Mouse (Mus musculus) kidney, adult 18-20 months (tissue): ENCODE results near the gene Tmem18.
A peak's percentile ranks its signal among the peaks of the same experiment; 100 is the strongest.

Experiments
- DNase-seq: peaks from one replicate; pipeline ENCODE4 v3.0.0; 2021

The Tmem18 gene

DNA sequence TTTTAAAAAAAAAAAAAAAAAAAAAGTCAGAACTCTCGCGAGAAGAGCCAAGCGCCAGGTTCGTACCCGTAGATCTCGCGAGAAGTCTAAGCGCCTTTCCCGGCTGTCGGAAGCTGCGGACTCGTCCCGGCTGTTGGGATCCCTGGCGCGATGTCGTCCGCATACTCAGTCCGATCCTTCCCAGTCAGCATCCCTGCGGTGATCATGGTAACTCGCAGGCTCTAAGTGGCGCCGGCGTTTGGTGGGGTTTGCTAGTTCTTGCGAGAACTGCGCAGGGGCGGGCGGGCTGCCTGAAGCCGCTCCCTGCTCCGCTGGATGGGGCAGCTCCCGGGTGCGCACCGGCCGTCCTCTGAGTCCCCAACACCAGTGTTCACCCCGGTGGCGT is at the start of gene Tmem18:
TSS of gene Tmem18 (plus strand) at position 71 of the 385 bp plus-strand sequence.
- peak; percentile 88 for DNase-seq

DNA sequence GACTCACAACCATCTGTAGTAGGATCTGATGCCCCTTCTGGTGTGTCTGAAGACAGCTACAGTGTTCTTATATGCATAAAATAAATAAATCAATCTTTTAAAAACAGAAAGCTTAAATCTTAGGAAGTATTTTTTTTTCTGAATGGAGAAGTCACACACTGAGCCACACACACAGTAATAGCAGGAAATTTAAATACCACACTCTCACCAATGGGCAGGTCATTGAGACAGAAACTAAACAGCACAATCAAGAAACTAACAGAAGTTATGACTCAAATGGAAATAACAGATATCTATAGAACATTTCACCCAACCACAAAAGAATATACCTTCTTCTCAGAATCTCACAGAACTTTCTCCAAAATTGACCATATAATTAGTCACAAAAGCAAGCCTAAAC is 26.9 kb upstream of the Tmem18 start:
- no peak for DNase-seq

DNA sequence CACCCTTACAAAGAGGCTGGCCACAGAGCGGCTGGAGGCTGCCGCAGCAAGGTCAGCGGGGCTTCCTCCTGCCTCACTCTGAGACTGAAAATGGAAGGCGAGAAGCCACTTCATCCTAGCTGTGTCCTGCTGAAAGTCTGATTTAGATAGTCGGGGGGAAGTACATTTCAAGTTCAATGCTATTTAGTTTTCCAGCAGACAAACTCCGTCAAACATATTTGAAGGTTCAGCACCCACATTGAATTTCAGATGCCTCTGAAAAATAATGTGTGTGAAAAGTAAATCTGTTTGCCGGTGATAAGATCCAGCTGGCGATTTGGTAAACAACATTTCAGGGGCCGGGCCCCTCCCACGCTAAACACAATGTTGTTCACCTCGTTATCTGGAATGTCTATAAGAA is 22.8 kb upstream of the Tmem18 start:
- DNase-seq = no peak

DNA sequence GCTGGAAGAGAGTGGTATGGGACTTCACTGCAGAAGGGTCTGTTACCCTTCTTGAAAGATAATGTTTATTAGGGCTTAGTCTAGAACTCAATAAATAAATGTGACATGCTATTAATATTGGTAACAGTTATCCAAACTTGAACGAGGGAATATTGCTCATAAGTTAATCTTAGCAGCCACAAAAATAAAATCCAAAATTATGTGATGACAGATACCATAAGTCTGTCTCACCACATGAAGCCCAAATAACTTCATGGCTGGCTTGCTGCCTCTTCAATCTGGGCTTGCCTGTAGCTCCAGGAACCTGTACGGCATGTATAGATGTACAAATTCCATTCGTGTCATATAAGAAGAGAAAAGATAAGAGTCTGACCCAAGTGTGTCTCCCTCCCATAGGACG is 12.2 kb upstream of the Tmem18 start:
- DNase-seq = no peak

DNA sequence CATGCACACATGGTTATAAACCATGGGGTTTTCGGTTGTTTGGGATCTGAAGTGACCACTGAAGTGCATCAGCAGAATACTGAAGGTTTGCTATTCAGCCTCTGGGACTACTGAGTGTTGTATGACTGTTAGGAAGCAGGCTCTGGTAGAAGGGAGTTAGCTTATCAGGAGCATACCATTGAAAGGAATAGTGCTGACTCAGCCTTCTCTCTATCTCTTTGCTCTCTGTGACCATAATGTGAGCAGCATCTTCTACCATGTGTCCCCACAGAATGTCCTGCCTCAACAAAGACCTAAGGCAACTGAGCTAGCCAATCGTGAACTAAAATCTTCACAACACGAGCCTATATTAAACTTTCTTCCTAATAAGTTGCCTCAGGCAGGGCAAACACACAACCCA is 8.3 kb upstream of the Tmem18 start:
- no peak for DNase-seq

DNA sequence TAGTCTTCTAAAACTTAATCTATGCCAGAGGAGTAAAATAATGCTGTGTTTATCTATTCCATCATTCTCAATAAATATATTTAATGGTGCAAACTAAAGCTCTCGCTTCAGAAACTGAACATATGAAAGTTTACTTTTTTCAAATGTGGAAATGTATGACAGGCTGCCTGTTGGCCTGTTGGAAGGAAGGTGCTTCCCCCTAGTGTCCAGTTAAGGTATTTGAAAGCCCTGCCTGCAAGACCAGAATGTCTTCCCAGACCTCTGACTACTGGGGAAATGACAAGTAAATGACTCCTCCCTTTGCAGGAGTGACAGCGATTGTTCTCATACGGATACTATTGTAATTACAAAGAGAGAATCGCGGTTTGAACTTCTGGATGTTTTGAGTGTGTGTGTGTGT is 6.2 kb upstream of the Tmem18 start:
- DNase-seq = peak; percentile 58

DNA sequence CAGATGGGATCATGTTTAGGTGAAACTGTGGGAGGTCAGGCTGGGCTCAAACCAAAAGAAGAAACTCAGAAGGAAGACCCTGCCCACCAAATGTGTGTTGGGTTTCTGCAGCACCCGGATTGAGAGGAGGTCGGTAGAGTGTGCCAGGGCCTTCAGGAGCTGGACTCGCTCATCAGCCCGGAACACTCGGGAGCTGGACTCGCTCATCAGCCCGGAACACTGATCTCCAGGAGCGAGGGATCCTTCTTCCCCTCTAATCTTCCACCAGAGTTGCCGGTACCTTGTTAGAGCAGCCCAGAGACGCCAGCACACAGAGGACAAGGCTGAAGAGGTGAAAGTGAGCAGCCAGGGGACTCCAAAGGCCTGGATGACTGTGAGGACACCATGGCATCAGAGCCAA is 2.9 kb upstream of the Tmem18 start:
- DNase-seq = peak; percentile 43

DNA sequence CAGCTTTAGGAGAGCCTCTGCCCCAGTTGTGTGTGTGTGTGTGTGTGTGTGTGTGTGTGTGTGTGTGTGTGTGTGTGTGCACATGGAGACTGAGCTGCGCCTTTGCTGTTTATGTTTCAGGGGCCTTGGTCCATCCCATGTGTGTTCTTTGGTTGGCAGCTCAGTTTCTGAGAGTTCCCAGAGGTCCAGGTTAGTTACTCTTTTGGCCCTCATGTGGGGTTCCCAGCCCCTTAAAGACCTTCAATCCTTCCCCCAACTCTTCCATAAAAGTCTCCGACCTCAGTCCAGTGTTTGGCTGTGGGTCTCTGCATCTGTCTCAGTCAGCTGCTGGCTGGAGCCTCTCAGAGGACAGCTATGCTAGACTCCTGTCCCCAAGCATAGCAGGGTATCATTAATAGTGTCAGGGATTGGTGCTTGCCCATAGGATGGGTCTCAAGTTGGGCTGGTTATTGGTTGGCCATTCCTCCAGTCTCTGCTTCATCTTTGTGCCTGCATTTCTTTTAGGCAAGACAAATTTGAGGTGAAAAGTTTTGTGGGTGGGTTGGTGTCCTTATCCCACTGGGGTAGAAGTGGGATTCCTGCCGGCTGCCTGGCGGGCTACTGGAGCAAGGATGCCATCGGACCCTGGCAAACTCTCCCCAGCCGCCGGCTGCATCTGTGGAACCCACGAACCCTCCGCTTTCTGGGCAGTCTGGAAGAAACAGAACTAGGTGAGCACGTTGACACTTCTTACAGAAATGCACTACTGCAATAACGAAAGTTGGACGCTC is 455 bp upstream of the Tmem18 start:
- no peak for DNase-seq

DNA sequence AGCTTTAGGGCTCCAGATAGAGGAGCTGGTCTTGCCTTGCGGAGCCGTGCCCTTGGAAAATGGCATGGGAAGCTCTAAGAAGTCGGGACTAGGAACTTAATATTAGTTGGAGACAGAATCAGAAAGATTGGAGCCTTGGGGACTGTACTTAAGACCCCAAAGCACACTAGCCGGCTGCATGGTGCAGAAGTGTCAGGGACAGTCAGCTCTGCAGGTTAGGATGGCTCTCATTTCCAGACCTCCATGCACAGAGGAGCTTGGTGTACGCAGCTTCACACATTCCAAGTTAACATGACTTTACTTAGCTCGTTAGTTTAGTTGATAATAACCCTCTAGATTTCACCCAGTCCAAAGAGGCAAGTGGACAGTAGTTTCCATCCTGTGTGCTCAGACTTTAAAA is 637 bp downstream of the Tmem18 start:
- no peak for DNase-seq

DNA sequence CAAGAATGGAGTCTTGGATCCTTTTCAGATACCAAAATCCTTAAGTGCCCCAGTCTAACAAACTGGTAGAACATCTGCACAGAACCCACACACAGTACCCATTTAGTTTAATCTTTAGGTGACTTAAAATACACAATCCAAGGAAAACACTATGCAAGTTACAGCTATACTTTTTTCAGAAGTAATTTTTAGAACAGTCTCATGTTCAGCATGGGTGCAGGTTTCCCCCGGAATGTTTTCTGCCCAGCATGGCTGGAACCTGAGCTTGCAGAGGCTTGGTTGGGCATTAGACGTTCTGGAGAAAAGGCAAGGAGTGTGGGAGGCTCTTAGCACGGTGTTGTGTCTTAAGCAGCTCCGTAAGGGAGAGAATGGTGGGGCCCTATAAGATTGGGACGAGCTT is 7.6 kb downstream of the Tmem18 start:
- no peak for DNase-seq

DNA sequence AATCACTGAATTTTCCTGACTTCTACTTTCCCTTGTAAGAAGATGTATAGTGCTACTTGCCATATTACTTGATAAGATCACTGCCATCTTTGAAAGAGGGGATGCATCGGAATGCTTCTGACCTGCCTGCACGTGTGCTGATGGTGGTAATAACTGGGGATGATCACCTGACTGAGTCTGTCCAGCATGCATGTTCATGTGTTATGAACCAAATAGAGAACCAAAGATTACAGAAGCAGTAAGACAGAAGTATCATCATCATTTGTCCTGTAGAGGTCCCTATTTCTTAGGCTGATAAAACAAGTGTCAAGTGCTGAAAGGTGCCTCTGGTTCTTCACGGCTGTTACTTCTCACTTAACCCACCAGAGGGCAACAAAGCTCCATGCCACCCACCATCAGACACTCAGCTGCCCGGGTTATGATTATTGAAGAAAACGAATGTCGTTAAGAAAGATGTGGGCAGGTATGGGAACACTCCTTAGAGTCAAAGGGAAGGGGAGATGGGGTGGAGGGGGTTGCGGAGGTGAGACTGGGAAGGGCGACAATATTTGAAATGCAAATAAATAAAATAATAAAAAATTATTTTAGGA is 12.7 kb downstream of the Tmem18 start:
- DNase-seq = peak; percentile 35

DNA sequence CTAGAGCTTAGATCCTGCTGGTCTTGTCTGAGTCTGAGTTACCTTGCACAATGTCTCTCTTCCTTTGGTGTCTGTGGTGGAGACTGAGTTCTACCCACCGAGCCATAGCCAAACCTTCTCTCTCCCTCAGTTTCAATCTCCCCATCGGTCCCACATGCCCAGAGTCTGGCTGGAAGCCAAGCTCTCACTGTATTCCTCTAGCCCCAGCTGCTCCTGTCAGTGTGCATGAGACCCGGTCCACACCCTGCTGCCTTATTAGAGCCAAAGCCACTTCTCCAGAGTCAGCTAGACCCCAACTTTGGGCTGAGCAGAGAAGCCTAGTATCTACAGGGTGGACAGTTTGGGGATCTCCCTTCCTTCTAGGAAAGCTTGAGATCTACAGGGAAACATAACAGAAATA is 14.7 kb downstream of the Tmem18 start:
- no peak for DNase-seq

DNA sequence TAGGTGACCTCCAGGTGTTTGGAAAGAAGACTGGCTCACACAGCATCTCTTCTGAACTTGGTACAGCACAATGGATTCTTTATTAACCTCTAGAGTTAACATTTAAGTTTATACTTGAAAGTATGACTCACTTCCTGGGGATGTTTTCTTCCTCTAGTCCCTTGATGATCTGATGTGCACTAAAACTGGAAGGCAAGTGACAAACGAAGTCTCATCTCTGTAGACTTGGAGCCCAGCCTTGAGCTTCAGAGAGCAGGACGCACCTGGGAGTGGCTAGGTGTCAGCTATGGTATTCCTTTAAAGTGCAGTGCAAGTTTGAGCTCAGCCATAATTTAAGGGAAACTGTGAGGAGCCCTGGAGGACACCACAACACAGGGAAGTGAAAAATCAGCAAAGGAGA is 15.2 kb downstream of the Tmem18 start:
- no peak for DNase-seq

DNA sequence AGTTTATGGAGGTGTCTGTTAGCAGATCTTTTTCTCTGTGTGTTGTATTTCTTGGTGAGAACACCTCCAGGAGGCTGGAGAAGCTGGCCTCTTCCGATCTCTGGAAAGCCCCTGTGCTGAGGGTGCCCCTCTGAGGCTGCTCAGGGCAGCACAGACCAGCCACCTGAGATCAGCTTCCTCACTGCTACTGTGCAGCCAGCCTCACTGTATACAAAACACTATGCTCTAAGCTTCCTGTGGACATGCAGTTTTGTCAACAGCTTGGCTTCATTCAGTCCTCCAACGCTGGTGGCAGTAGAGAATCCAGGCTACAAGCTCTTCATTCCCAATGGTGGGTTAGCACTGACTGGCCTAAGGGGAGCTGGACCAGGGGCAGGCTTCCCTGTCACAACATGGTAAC is 15.8 kb downstream of the Tmem18 start:
- DNase-seq = no peak

DNA sequence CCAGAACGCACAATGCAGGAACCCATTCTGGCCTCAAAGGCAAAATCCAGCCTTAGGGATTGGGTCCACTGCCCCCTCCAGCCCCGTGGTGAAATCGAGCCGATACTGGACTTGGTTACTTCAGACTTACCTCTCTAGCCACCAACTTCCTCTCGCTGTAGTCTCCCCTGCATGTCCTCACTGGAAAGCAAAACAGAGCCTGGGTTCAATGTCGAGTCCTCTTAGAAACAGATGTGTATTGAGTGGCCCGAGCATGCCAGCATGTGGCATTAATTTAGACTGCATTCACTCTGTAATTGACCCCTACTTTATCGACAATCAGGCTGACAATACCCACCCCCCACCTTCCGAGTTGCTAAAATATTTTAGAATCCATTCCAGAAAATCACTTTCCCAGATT is 19.8 kb downstream of the Tmem18 start:
- DNase-seq = no peak

DNA sequence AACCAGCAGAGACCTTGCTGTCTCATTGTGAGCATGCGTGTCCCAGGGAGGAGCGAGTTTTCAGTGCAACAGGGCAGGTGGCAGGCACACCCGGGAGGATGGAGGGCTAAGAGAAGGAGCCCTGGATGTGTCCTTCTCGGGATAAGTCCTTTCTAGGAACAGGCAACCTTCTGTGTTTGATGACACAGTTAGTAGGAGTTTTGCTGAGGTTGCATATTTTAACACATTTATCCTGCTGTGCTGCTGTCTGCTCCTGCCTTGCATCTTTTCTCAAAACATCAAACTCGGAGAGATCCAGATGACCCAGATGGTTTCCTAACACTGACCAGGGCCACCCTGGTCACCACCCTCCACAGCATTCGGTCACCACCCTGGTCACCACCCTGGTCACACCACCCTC is 20.6 kb downstream of the Tmem18 start:
- DNase-seq = no peak

DNA sequence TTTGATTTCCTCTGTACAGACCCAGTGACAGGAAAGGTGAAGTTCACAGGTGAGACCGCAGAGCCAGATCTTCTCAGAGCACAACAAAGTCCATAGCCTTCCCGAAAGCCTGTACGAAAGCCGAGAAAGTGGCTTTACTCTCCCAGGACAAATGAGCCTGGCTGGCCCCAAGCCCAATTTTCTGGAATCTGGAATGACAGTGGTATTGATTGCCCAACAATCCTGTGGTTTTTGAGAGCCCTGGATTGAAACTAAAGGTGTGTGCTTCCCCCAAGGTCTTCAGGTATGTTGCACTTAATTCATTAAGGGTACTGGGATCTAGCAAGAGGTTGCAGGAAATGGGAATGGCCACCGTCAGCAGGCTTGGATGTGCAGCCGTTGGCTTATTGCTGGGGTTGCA is 21.7 kb downstream of the Tmem18 start:
- no peak for DNase-seq

DNA sequence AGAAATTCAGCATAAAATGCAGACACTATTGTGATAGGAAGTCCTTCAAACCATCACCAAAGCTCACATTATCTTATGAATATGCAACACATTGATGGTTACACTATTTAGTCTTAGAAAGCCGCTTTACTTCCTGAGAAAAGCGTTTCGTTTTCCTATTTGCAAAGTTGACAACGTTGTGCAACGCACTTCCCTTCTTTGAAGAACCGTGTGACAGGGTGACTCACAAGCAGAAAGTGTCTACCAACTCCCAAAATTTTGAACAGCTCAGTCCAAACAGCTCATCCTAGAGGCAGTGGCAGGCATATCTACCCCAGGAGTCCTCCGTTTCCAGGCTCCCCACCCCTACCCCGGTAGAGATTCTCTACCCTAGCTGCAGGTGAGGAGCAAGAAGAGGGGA is 22.5 kb downstream of the Tmem18 start:
- no peak for DNase-seq

DNA sequence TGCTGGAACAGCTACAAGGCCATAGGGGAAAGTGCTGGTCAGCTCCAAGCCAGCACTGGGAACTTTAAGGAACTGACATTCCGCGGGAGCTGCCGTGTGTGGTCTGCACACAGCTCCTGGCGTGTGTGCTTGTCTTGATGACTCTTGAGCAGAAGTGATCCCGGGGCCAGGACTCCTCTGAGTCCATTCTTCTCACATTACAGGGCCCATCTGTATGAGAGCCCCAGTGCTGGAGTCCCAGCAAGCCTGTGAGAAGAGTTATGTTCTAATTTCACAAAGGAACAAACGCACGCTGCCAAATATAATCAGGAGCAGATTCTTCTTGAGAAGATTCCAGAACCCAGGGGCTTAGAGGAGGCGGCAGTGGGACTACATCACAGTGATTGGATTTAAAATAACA is 34.2 kb downstream of the Tmem18 start:
- no peak for DNase-seq

DNA sequence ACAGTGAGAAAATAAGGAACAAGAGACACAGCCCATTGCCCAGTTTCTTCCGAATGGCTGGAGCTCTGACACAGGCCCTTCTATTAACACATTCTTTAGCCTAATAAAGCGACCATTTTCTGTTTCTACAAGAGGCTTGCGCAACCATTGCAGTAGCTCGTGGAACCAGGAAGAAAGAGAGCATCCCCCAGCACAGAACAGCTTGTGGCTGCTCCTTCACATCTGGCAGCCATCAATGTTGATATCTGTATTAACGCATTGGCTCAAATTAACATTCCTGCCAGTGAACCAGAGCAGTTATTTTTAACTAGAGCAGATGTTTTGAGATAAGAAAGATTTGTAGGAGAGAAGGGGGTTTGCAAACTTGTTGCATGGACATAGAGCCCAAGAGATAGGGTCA is 44.2 kb downstream of the Tmem18 start:
- DNase-seq = no peak

DNA sequence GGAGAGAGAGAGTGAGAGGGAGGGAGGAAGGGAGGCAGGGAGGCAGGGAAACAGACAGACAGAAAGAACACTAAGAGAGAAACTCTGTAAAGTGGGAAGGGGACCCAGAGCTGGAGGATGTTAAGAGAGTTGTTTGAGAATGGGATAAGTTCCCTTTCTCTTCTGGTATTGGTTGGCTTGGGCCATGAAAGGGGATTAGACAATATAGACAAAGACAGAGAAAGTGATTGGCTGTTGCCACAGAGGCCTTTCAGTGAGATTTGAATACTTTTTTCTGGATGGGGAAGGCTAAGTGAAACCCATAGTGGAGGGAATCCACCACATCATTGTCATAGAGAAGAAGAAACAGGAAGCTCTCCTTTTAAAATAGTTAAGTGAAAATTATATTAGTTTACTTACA is 50.3 kb downstream of the Tmem18 start:
- no peak for DNase-seq
